Mouse (Mus musculus): ENCODE data around the gene 2900026A02Rik. TPM values are rescaled to one million over a fixed set of nuclear protein-coding genes. Genes with fewer than 3 reads are reported as not detected.

The 2900026A02Rik gene
- total and polyA plus RNA-seq, 3 experiments = not detected

GRCm38 (mm10) chr5:113120741-113121590, 100.1 kb downstream of the 2900026A02Rik start:
- Histone ChIP-seq H3K4me1 (ENCODE audit: control insufficient read depth in 1 of 2, insufficient read depth in 2 of 2, low read length in 2 of 2) (no peaks in the 10 kb centered on the region), H3K27me3 (ENCODE audit: control insufficient read depth in 1 of 2, insufficient read depth in 2 of 2, low read length in 2 of 2) (no peaks in the 10 kb centered on the region), H3K4me3 (ENCODE audit: control insufficient read depth in 1 of 2, insufficient read depth in 1 of 2, low read depth in 2 of 2, low read length in 2 of 2) (no peak overlapping the region), H3K27ac (ENCODE audit: control insufficient read depth, low read depth, low read length) (no peak overlapping the region), H3K9me3 (replicated peaks; ENCODE audit: insufficient read depth, low read length) (no peaks in the 10 kb centered on the region), H3K9ac (ENCODE audit: control insufficient read depth, low read depth, low read length, poor library complexity, severe bottlenecking) (no peak overlapping the region), H3K79me2 (ENCODE audit: control insufficient read depth, insufficient read depth, low read length, poor library complexity) (no peaks in the 10 kb centered on the region), H3K36me3 (ENCODE audit: control insufficient read depth in 1 of 2, insufficient read depth in 2 of 2, low read length in 2 of 2) (no peaks in the 10 kb centered on the region)
- no peak for DNase-seq (ENCODE audit: low read depth, low spot score)
- TF ChIP-seq MAX (IDR thresholded peaks at IDR 0.05; ENCODE audit: low read length) (no peak), NRF1 (IDR thresholded peaks at IDR 0.05; ENCODE audit: insufficient read depth, low read depth, low read length, poor library complexity, severe bottlenecking) (no peak), MEF2A (IDR thresholded peaks at IDR 0.05; ENCODE audit: extremely low read depth, insufficient replicate concordance, low read depth, low read length, poor library complexity, severe bottlenecking) (no peak), MYC (IDR thresholded peaks at IDR 0.05; ENCODE audit: low read depth, low read length) (no peak), UBTF (IDR thresholded peaks at IDR 0.05; ENCODE audit: borderline replicate concordance, insufficient read depth, low read depth, low read length) (no peak)

- no peak for TF ChIP-seq GATA1 (IDR thresholded peaks at IDR 0.05; ENCODE audit: low read depth, low read length)
- Histone ChIP-seq H3K79me2 (ENCODE audit: control insufficient read depth, insufficient read depth, low read length, poor library complexity) (no peaks in the 10 kb centered on the region), H3K36me3 (ENCODE audit: control insufficient read depth in 1 of 2, insufficient read depth in 2 of 2, low read length in 2 of 2) (no peaks in the 10 kb centered on the region), H3K27me3 (ENCODE audit: control insufficient read depth in 1 of 2, insufficient read depth in 2 of 2, low read length in 2 of 2) (no peaks in the 10 kb centered on the region), H3K27ac (ENCODE audit: control insufficient read depth, low read depth, low read length) (no peak overlapping the region), H3K9ac (ENCODE audit: control insufficient read depth, low read depth, low read length, poor library complexity, severe bottlenecking) (no peak overlapping the region), H3K9me3 (replicated peaks; ENCODE audit: insufficient read depth, low read length) (no peaks in the 10 kb centered on the region), H3K4me1 (ENCODE audit: control insufficient read depth in 1 of 2, insufficient read depth in 2 of 2, low read length in 2 of 2) (no peaks in the 10 kb centered on the region), H3K4me3 (ENCODE audit: control insufficient read depth in 1 of 2, insufficient read depth in 1 of 2, low read depth in 2 of 2, low read length in 2 of 2) (no peak overlapping the region)
- DNase-seq (ENCODE audit: low read depth, low spot score) = no peak
Measured at GRCm38 (mm10) chr5:113119861-113120465, 101.1 kb downstream of the 2900026A02Rik start.

GRCm38 (mm10) chr5:113119291-113119690, 101.7 kb downstream of the 2900026A02Rik start:
- no peaks in the 10 kb centered on the region for H3K9me3 ChIP-seq (replicated peaks; ENCODE audit: insufficient read depth, low read length)
- no peaks in the 10 kb centered on the region for H3K79me2 ChIP-seq (ENCODE audit: control insufficient read depth, insufficient read depth, low read length, poor library complexity)
- H3K9ac ChIP-seq (ENCODE audit: control insufficient read depth, low read depth, low read length, poor library complexity, severe bottlenecking) = no peak overlapping the region
- no peaks in the 10 kb centered on the region for H3K27me3 ChIP-seq (ENCODE audit: control insufficient read depth in 1 of 2, insufficient read depth in 2 of 2, low read length in 2 of 2)
- no peak overlapping the region for H3K27ac ChIP-seq (ENCODE audit: control insufficient read depth, low read depth, low read length)
- H3K36me3 ChIP-seq (ENCODE audit: control insufficient read depth in 1 of 2, insufficient read depth in 2 of 2, low read length in 2 of 2) = no peaks in the 10 kb centered on the region
- no peaks in the 10 kb centered on the region for H3K4me1 ChIP-seq (ENCODE audit: control insufficient read depth in 1 of 2, insufficient read depth in 2 of 2, low read length in 2 of 2)
- no peak for DNase-seq (ENCODE audit: low read depth, low spot score)
- no peak overlapping the region for H3K4me3 ChIP-seq (ENCODE audit: control insufficient read depth in 1 of 2, insufficient read depth in 1 of 2, low read depth in 2 of 2, low read length in 2 of 2)
- TF ChIP-seq ZMIZ1 (IDR thresholded peaks at IDR 0.05; ENCODE audit: low read depth, low read length) (no peak), RCOR1 (IDR thresholded peaks at IDR 0.05; ENCODE audit: low read depth, low read length) (no peak)
